Mouse (Mus musculus): ENCODE measurements around the gene Hmgxb4.

The Hmgxb4 gene

DNA sequence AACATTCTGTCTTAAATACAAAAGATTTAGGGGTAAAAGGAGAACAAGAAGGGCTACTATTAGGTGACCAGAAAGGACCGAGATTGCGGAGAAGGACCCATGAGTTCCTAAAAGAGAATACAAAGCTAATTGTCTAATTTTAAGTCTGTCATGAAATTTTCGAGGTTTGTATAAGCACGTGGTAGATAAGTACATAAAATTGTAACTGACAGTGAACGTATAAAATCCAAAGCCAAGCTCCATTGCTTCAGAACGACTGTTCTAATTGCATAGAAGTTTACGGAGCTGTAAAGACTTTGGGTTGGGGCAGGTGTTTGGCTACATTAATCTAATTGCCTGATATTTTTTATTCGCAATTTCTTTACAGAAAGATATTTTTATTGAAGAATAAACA lies at the start of gene Hmgxb4:
Gene Hmgxb4, plus strand, starts transcription at position 276 of the 394 bp plus-strand sequence.
- WGBS, result 5% methylated on average over 8 of the region's 8 CpGs

- 91% methylated on average over 1 of the region's 1 CpGs for WGBS
Observed at GRCm38 (mm10) chr8:74949445-74949844, 43.7 kb upstream of the Hmgxb4 start.

GRCm38 (mm10) chr8:74963983-74964382 lies 29.2 kb upstream of the Hmgxb4 start:
- 87% methylated on average over 5 of the region's 5 CpGs for WGBS

DNA sequence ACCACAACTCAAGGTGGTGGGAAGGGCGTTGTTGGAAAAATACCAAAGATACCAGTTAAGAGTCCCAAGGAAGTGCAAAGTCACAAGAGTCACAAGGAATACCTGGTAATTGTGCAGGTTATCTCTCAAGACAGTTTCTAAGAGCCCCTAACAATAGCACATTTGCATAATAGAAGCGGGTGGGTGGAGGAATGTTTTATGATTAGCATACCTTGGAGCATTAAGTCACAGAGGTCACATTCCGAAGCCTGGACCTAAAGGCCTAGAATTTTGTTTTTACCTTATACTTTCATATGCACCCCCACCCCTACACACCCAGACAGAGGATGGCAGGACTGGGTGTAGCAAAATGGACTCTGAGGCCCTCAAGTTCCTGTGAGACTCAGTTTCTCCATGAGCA lies 22.9 kb upstream of the Hmgxb4 start:
- 88% methylated on average over 3 of the region's 3 CpGs for WGBS

DNA sequence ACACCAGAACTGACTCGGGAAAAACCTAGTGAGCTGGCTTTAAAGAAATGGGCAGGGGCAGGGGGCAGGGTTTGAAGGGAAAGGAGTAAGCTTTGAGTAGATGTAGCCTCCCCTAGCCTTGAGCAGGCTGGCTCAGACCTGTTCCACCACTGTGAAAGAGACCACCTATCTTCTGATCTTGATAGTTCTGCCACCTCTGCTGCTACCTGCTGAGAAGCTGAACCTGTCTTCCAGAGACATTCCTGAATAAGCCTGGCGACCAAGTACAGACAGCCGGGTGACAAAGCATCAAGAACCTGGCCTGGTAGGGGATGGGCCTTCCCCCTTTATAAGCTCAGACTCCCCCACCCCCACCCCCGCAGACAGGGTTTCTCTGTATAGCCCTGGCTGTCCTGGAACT lies 21.5 kb upstream of the Hmgxb4 start:
- 84% methylated on average over 4 of the region's 4 CpGs for WGBS

- WGBS, result 83% methylated on average over 7 of the region's 7 CpGs
Observed at GRCm38 (mm10) chr8:74972322-74972883, 20.8 kb upstream of the Hmgxb4 start.

DNA sequence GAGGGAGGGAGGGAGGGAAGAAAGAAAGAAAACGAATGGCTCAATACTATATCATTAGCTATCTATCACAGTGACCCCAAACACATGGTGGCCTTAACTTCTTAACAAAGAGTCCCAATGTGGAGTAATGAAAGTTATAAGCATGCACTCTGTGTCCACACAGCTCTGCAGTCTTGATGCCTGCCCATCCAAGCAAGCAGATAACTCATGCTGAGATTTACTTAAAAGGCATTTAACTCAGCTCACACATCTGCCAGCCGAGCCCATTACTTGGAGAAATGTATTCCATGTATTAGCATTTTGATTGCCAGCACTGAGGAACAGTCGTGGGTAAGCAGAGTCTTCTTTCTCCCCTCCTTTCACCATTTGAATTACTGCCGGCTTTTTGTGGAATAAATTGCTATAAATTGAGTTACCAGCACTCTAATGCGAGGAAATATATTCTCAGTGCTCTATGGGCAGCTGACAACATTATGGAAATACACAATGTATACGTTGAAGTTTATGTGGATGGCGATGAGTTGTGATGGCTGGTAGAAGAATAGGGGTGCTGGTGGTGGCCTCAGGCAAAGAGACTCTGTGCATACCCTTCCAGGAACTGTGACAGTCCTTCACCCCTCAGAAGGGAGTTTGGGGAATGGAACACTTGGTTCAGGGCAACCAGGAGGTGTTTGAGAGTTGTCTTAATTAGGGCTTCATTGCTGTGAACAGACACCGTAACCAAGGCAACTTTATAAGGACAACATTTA lies 19.9 kb upstream of the Hmgxb4 start:
- WGBS, result 68% methylated on average over 8 of the region's 8 CpGs

- 91% methylated on average over 2 of the region's 2 CpGs for WGBS
Observed at GRCm38 (mm10) chr8:74973904-74974303, 19.3 kb upstream of the Hmgxb4 start.

GRCm38 (mm10) chr8:74977427-74977826 lies 15.7 kb upstream of the Hmgxb4 start:
- WGBS, result 50% methylated on average over 1 of the region's 1 CpGs

DNA sequence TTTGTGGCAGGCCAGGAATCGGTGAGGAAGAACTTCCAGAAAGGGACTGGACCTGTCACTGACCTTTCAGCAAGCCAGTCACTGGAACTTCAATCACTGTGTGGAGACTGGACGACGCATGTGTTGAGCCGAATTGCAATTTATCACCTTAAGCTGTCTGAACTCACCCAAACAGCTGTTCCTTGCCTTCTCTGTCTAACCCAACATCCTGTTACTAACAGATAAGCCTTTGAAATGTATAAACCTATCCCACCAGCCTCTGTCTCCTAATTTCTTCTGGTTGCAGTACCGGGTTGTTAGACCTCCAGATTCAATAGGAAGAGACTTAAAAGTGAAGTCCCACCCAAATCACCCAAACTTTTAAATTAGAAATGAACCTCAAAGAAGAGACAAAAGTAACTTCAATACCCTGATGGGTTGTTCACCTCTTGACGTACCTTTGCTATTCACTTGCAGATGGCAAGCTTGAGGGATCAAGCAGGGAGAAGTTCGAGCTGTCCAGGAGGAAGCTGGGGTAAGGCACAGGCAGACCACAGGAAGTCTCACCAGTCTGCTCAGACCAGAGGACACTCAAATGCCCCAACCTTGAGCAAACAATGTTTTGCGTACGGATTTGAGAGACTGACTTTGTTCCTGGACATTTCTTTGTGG lies 13.0 kb upstream of the Hmgxb4 start:
- WGBS, result 70% methylated on average over 9 of the region's 9 CpGs

GRCm38 (mm10) chr8:74980711-74981062 lies 12.5 kb upstream of the Hmgxb4 start:
- under 1% methylated on average over 5 of the region's 5 CpGs for WGBS

- 90% methylated on average over 6 of the region's 6 CpGs for WGBS
Observed at GRCm38 (mm10) chr8:74981809-74982208, 11.3 kb upstream of the Hmgxb4 start.

GRCm38 (mm10) chr8:74987436-74987835 lies 5.7 kb upstream of the Hmgxb4 start:
- WGBS, result 84% methylated on average over 5 of the region's 5 CpGs

DNA sequence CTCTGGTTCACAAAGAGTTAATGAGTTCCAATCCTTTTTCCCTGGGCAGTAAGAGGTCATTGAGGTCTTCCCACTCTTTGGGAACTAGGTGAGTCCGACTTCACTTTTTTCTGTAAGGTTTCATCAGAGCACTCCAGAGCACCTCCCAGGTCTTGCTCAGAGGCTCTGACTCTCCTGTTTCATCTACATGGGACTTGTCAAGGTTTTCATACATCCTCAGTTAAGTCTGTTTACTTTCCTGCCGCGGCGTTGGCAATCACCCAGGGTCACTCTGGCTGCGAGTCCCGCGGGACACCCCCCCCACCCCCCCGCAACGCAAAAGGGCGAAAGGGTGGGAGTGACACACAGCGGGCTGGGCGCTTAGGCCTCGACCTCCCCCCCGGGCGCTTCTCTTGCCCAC lies 3.1 kb upstream of the Hmgxb4 start:
- WGBS, result 25% methylated on average over 15 of the region's 15 CpGs

- WGBS, result 1% methylated on average over 94 of the region's 111 CpGs
Observed at GRCm38 (mm10) chr8:74993475-74994451, 607 bp downstream of the Hmgxb4 start.

DNA sequence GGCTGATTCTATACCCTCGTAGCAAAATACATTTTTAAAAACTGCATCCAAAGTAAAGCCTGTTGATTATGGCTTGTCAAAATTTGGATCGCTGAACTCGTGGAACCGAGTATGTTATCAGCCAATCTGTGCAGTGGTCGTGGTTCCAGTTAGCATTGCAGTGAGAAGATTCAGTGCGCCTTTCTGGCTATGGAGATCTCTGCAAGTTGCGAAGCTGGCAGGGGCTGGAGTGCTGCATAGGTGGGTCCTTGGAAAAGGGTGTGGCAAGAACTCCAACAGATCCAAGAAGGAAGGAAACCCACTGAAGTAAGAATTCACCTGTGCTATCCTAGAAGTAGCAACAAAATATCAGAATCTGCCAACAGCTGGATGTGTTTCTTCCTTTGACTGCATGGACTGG lies 1.4 kb downstream of the Hmgxb4 start:
- WGBS, result 5% methylated on average over 7 of the region's 7 CpGs

DNA sequence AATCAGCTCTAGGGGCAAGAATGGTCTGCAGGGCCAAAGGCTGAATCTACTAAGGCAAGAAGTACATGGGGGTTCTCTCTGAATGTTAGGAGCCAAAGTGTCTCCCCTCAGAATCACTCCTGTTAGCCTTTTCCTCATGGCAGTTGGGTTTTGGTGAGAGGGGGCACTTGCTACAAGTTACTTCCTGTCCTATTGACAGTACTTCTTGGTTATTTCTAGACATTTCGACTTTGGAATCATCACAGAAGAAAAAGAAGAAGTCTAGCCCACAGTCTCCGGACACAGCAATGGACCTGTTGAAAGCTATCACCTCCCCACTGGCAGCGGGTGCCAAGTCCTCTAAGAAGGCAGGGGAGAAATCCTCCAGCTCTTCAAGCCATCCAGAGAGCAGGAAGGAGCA lies 7.3 kb downstream of the Hmgxb4 start:
- 81% methylated on average over 3 of the region's 3 CpGs for WGBS

- 88% methylated on average over 2 of the region's 2 CpGs for WGBS
Observed at GRCm38 (mm10) chr8:75008826-75009225, 15.7 kb downstream of the Hmgxb4 start.

DNA sequence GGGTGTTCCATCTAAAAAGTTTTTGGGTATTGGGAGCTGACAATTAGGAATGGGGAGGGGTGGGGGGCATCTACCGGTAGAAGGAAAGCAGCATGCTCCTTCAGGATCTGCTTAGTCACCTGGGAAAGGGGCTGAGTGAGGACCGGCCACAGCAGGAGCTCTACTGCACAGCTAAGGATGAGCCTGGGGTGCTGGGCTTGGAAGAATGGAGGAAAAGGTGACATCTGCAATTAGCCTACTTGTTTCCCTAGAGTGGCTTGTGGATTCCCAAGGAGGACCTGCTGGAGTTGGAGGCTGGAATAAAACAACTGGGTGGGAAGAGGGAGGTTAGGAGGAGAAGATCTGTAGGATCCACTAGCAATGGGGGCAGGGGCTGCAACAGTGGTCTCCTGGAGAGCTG lies 20.4 kb downstream of the Hmgxb4 start:
- WGBS, result 65% methylated on average over 2 of the region's 2 CpGs

GRCm38 (mm10) chr8:75013964-75014363 lies 20.8 kb downstream of the Hmgxb4 start:
- WGBS, result 69% methylated on average over 3 of the region's 3 CpGs

DNA sequence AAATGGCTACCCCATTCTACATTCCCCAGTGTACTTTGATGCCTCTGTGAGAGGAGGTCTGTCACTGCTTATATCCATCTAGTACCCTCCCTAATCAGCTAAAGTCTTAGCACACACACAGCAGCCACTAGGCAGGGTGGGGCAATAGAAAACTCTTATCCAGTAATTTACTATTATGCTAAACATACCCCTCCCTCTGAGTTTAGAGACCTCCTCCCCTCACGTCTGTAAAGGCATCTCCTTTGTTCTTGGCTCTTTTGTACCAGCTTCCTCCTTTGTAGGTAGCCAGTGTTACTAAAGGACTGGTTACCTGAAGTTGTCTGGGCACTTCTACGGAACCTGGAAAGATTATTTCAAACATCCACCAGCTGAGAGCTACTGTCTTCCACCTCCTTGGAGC lies 22.8 kb downstream of the Hmgxb4 start:
- 81% methylated on average over 2 of the region's 2 CpGs for WGBS

DNA sequence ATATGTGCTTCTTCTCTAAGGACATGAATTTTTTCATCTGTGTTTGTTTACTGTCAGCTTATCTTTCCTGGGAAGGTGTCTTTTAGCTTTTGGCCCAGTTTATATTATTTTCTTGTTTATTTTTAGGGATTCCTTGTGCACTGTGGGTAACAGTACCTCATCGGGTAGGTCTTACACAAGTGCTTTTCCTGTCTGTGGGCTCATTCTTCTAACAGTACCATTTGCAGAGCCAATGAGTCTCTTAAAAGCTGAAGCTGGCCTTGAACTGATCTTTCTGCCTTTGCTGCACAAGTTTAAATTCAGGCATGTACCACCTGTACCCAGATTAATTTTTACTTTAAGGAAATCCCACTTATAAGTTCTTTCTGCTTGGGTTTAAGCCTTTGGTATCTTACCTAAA lies 23.3 kb downstream of the Hmgxb4 start:
- 68% methylated on average over 1 of the region's 1 CpGs for WGBS
